Mouse (Mus musculus): ENCODE measurements around the gene Tnrc6a. TPM values are rescaled to one million over a fixed set of nuclear protein-coding genes. Genes with fewer than 3 reads are reported as not detected.

Tnrc6a gene
- polyA plus RNA-seq, 1 experiment, result 84.5 TPM

- 100% methylated on average over 2 of the region's 2 CpGs for WGBS
- peaks cover 10% of the 10 kb centered on the region; the same call in 1 of the 2 replicates for H3K36me3 ChIP-seq (ENCODE audit: control insufficient read depth, insufficient read depth, low read length)
These were observed 24.1 kb downstream of the Tnrc6a start for GRCm38 (mm10) chr7:123147787-123148186.

GRCm38 (mm10) chr7:123148935-123149334 is 25.2 kb downstream of the Tnrc6a start:
- Histone ChIP-seq H3K4me3 (ENCODE audit: control insufficient read depth, insufficient read depth, low read length) (no peak overlapping the region), H3K27me3 (ENCODE audit: control insufficient read depth, insufficient read depth, low read length) (no peaks in the 10 kb centered on the region), H3K4me1 (replicated peaks; ENCODE audit: control insufficient read depth, insufficient read depth, low read length) (no peaks in the 10 kb centered on the region), H3K27ac (ENCODE audit: control insufficient read depth, insufficient read depth, low read length) (no peak overlapping the region), H3K36me3 (ENCODE audit: control insufficient read depth, insufficient read depth, low read length) (peaks cover 17% of the 10 kb centered on the region; the same call in 1 of the 2 replicates)
- DNase-seq, result no peak
- TF ChIP-seq POLR2A (IDR thresholded peaks at IDR 0.05; ENCODE audit: control insufficient read depth, extremely low read depth, insufficient read depth, low read length, poor library complexity) (no peak), CTCF (IDR thresholded peaks at IDR 0.05; ENCODE audit: borderline replicate concordance, control insufficient read depth, extremely low read depth, insufficient read depth, low read length, poor library complexity) (no peak)
- WGBS, result 58% methylated on average over 9 of the region's 9 CpGs

More at GRCm38 (mm10) chr7:123147787-123148186, 24.1 kb downstream of the Tnrc6a start:
- H3K27ac ChIP-seq (ENCODE audit: control insufficient read depth, insufficient read depth, low read length), result no peak overlapping the region
- no peak overlapping the region for H3K4me3 ChIP-seq (ENCODE audit: control insufficient read depth, insufficient read depth, low read length)
- H3K27me3 ChIP-seq (ENCODE audit: control insufficient read depth, insufficient read depth, low read length), result no peaks in the 10 kb centered on the region
- no peak for DNase-seq
- no peak for TF ChIP-seq CTCF (IDR thresholded peaks at IDR 0.05; ENCODE audit: borderline replicate concordance, control insufficient read depth, extremely low read depth, insufficient read depth, low read length, poor library complexity)
- TF ChIP-seq POLR2A (IDR thresholded peaks at IDR 0.05; ENCODE audit: control insufficient read depth, extremely low read depth, insufficient read depth, low read length, poor library complexity), result no peak
- no peaks in the 10 kb centered on the region for H3K4me1 ChIP-seq (replicated peaks; ENCODE audit: control insufficient read depth, insufficient read depth, low read length)

GRCm38 (mm10) chr7:123162346-123162745 is 38.7 kb downstream of the Tnrc6a start:
- no peak overlapping the region for H3K27ac ChIP-seq (ENCODE audit: control insufficient read depth, insufficient read depth, low read length)
- TF ChIP-seq CTCF (IDR thresholded peaks at IDR 0.05; ENCODE audit: borderline replicate concordance, control insufficient read depth, extremely low read depth, insufficient read depth, low read length, poor library complexity) (no peak), POLR2A (IDR thresholded peaks at IDR 0.05; ENCODE audit: control insufficient read depth, extremely low read depth, insufficient read depth, low read length, poor library complexity) (no peak)
- no peaks in the 10 kb centered on the region for H3K27me3 ChIP-seq (ENCODE audit: control insufficient read depth, insufficient read depth, low read length)
- peaks cover 51% of the 10 kb centered on the region for H3K36me3 ChIP-seq (ENCODE audit: control insufficient read depth, insufficient read depth, low read length)
- no peak for DNase-seq
- 98% methylated on average over 10 of the region's 10 CpGs for WGBS
- no peaks in the 10 kb centered on the region for H3K4me1 ChIP-seq (replicated peaks; ENCODE audit: control insufficient read depth, insufficient read depth, low read length)
- no peak overlapping the region for H3K4me3 ChIP-seq (ENCODE audit: control insufficient read depth, insufficient read depth, low read length)

GRCm38 (mm10) chr7:123167436-123167835 is 43.8 kb downstream of the Tnrc6a start:
- 94% methylated on average over 2 of the region's 2 CpGs for WGBS
- H3K27me3 ChIP-seq (ENCODE audit: control insufficient read depth, insufficient read depth, low read length), result no peaks in the 10 kb centered on the region
- no peak for TF ChIP-seq POLR2A (IDR thresholded peaks at IDR 0.05; ENCODE audit: control insufficient read depth, extremely low read depth, insufficient read depth, low read length, poor library complexity)
- TF ChIP-seq CTCF (IDR thresholded peaks at IDR 0.05; ENCODE audit: borderline replicate concordance, control insufficient read depth, extremely low read depth, insufficient read depth, low read length, poor library complexity), result no peak
- no peak overlapping the region for H3K4me3 ChIP-seq (ENCODE audit: control insufficient read depth, insufficient read depth, low read length)
- peaks cover 92% of the 10 kb centered on the region for H3K36me3 ChIP-seq (ENCODE audit: control insufficient read depth, insufficient read depth, low read length)
- DNase-seq, result no peak
- no peaks in the 10 kb centered on the region for H3K4me1 ChIP-seq (replicated peaks; ENCODE audit: control insufficient read depth, insufficient read depth, low read length)
- H3K27ac ChIP-seq (ENCODE audit: control insufficient read depth, insufficient read depth, low read length), result no peak overlapping the region

GRCm38 (mm10) chr7:123169618-123170017 is 45.9 kb downstream of the Tnrc6a start:
- Histone ChIP-seq H3K27me3 (ENCODE audit: control insufficient read depth, insufficient read depth, low read length) (no peaks in the 10 kb centered on the region), H3K4me3 (ENCODE audit: control insufficient read depth, insufficient read depth, low read length) (no peak overlapping the region), H3K36me3 (ENCODE audit: control insufficient read depth, insufficient read depth, low read length) (peaks cover 83% of the 10 kb centered on the region), H3K27ac (ENCODE audit: control insufficient read depth, insufficient read depth, low read length) (no peak overlapping the region), H3K4me1 (replicated peaks; ENCODE audit: control insufficient read depth, insufficient read depth, low read length) (no peaks in the 10 kb centered on the region)
- TF ChIP-seq CTCF (IDR thresholded peaks at IDR 0.05; ENCODE audit: borderline replicate concordance, control insufficient read depth, extremely low read depth, insufficient read depth, low read length, poor library complexity) (no peak), POLR2A (IDR thresholded peaks at IDR 0.05; ENCODE audit: control insufficient read depth, extremely low read depth, insufficient read depth, low read length, poor library complexity) (no peak)
- WGBS, result 96% methylated on average over 2 of the region's 2 CpGs
- DNase-seq, result no peak

GRCm38 (mm10) chr7:123172101-123172500 is 48.4 kb downstream of the Tnrc6a start:
- Histone ChIP-seq H3K27me3 (ENCODE audit: control insufficient read depth, insufficient read depth, low read length) (no peaks in the 10 kb centered on the region), H3K4me1 (replicated peaks; ENCODE audit: control insufficient read depth, insufficient read depth, low read length) (no peaks in the 10 kb centered on the region), H3K4me3 (ENCODE audit: control insufficient read depth, insufficient read depth, low read length) (no peak overlapping the region), H3K27ac (ENCODE audit: control insufficient read depth, insufficient read depth, low read length) (no peak overlapping the region), H3K36me3 (ENCODE audit: control insufficient read depth, insufficient read depth, low read length) (peaks cover 81% of the 10 kb centered on the region)
- WGBS, result 98% methylated on average over 5 of the region's 5 CpGs
- DNase-seq, result no peak
- no peak for TF ChIP-seq CTCF (IDR thresholded peaks at IDR 0.05; ENCODE audit: borderline replicate concordance, control insufficient read depth, extremely low read depth, insufficient read depth, low read length, poor library complexity)
- no peak for TF ChIP-seq POLR2A (IDR thresholded peaks at IDR 0.05; ENCODE audit: control insufficient read depth, extremely low read depth, insufficient read depth, low read length, poor library complexity)

- H3K4me1 ChIP-seq (replicated peaks; ENCODE audit: control insufficient read depth, insufficient read depth, low read length), result no peaks in the 10 kb centered on the region
- no peak overlapping the region for H3K27ac ChIP-seq (ENCODE audit: control insufficient read depth, insufficient read depth, low read length)
- no peak overlapping the region for H3K4me3 ChIP-seq (ENCODE audit: control insufficient read depth, insufficient read depth, low read length)
- TF ChIP-seq POLR2A (IDR thresholded peaks at IDR 0.05; ENCODE audit: control insufficient read depth, extremely low read depth, insufficient read depth, low read length, poor library complexity) (no peak), CTCF (IDR thresholded peaks at IDR 0.05; ENCODE audit: borderline replicate concordance, control insufficient read depth, extremely low read depth, insufficient read depth, low read length, poor library complexity) (no peak)
- H3K36me3 ChIP-seq (ENCODE audit: control insufficient read depth, insufficient read depth, low read length), result peaks cover 76% of the 10 kb centered on the region
- H3K27me3 ChIP-seq (ENCODE audit: control insufficient read depth, insufficient read depth, low read length), result no peaks in the 10 kb centered on the region
- no peak for DNase-seq
These were observed 53.5 kb downstream of the Tnrc6a start for GRCm38 (mm10) chr7:123177215-123177614.

All from thymus, adult 2 months (tissue).